Mouse (Mus musculus) midbrain, postnatal 0 days (tissue): ENCODE measurements around the gene Rala. TPM values are rescaled to one million over a fixed set of nuclear protein-coding genes. Genes with fewer than 3 reads are reported as not detected.

Experiments used
- ATAC-seq: fragments of 200-750 bp; cut with Nextera tagmentation; 2 replicates; pipeline ENCODE4 v1.8.0; 2017; ENCODE audit warnings: moderate number of reproducible peaks, mild to moderate bottlenecking, moderate TSS enrichment, moderate library complexity; ENCODE audit not compliant: low FRiP score
- DNase-seq: peaks from one replicate; pipeline ENCODE4 v3.0.0-alpha.2; 2015; ENCODE audit warnings: low spot score
- H3K27ac ChIP-seq: fragments of 300-500 bp; sonication (generic); 2 replicates; pipeline ENCODE4 v1.5.1; 2014; ENCODE audit warnings: low read depth, mild to moderate bottlenecking, low read length, mixed read lengths
- H3K27me3 ChIP-seq: fragments of 300-500 bp; sonication (generic); 2 replicates; pipeline ENCODE4 v1.6.1; 2014; ENCODE audit warnings: low read length, control low read depth, mixed read lengths; ENCODE audit not compliant: insufficient read depth
- H3K36me3 ChIP-seq: fragments of 300-500 bp; sonication (generic); 2 replicates; pipeline ENCODE4 v1.6.1; 2014; ENCODE audit warnings: low read length, control low read depth, mixed read lengths; ENCODE audit not compliant: insufficient read depth
- H3K4me1 ChIP-seq: fragments of 300-500 bp; sonication (generic); 2 replicates; pipeline ENCODE4 v1.6.1; 2014; ENCODE audit warnings: mild to moderate bottlenecking, control low read depth, antibody characterized with exemption, low read length, mixed read lengths; ENCODE audit not compliant: insufficient read depth
- H3K4me2 ChIP-seq: fragments of 300-500 bp; sonication (generic); 2 replicates; pipeline ENCODE4 v1.6.1; 2014; ENCODE audit warnings: low read depth, mild to moderate bottlenecking, low read length, mixed read lengths; ENCODE audit not compliant: poor library complexity, severe bottlenecking
- H3K4me3 ChIP-seq: fragments of 300-500 bp; sonication (generic); 2 replicates; pipeline ENCODE4 v1.5.1; 2014; ENCODE audit warnings: low read depth, mild to moderate bottlenecking, low read length, moderate library complexity
- H3K9ac ChIP-seq: fragments of 300-500 bp; sonication (generic); replicated peaks from 2 replicates; pipeline ENCODE4 v1.6.1; 2014; ENCODE audit warnings: mild to moderate bottlenecking, low read length, moderate library complexity, mixed read lengths; ENCODE audit not compliant: poor library complexity, severe bottlenecking
- H3K9me3 ChIP-seq: fragments of 300-500 bp; sonication (generic); 2 replicates; pipeline ENCODE4 v1.6.1; 2016; ENCODE audit warnings: low read length, control low read depth
- CTCF ChIP-seq: IDR thresholded peaks from 2 replicates; pipeline ENCODE4 v1.5.1; 2016; ENCODE audit warnings: antibody characterized with exemption, mild to moderate bottlenecking
- WGBS: fragments of 180-500 bp; shearing (Covaris S2); extraction: QIAGEN DNeasy Blood & Tissue Kit; methylation state at CpG from one replicate; pipeline ENCODE4 v1.1.7; 2014; 5-methylcytosine and 5-hydroxymethylcytosine counted together
- polyA plus RNA-seq: library from polyadenylated mRNA; unstranded; fragments of >200 nt; fragmentation: Nextera tagmentation; extraction: Ambion mirVana; gene quantifications from 2 replicates; pipeline ENCODE4 v1.2.1, GENCODE M21; 2015
- total RNA-seq: library from RNA; depleted of rRNA; stranded (reverse); fragments of >200 nt; gene quantifications from 2 replicates; pipeline ENCODE4 v1.2.3, GENCODE M21; 2014

Gene Rala
- total and polyA plus RNA-seq, 2 experiments from 2014 or later = 94.9 to 257 TPM

- TF ChIP-seq CTCF = no peak
- no peak overlapping the region for H3K27ac ChIP-seq
- peaks cover 4% of the 10 kb centered on the region; the same call in 1 of the 2 replicates for H3K36me3 ChIP-seq
- H3K9ac ChIP-seq = no peak overlapping the region
- H3K4me3 ChIP-seq = no peak overlapping the region
- ATAC-seq = no peak
- 90% methylated on average over 5 of the region's 5 CpGs for WGBS
- no peaks in the 10 kb centered on the region for H3K4me1 ChIP-seq
- H3K4me2 ChIP-seq = no peak overlapping the region
- no peak for DNase-seq
- no peaks in the 10 kb centered on the region for H3K27me3 ChIP-seq
- no peaks in the 10 kb centered on the region for H3K9me3 ChIP-seq
These were observed 38.6 kb upstream of the Rala start for GRCm38 (mm10) chr13:17982634-17983033.

GRCm38 (mm10) chr13:17976854-17977739, 33.1 kb upstream of the Rala start:
- no peak overlapping the region for H3K4me3 ChIP-seq
- H3K4me1 ChIP-seq = no peaks in the 10 kb centered on the region
- H3K9ac ChIP-seq = no peak overlapping the region
- TF ChIP-seq CTCF = no peak
- no peaks in the 10 kb centered on the region for H3K9me3 ChIP-seq
- no peak overlapping the region for H3K4me2 ChIP-seq
- 82% methylated on average over 8 of the region's 8 CpGs for WGBS
- no peak for ATAC-seq
- DNase-seq = no peak
- no peaks in the 10 kb centered on the region for H3K36me3 ChIP-seq
- no peaks in the 10 kb centered on the region for H3K27me3 ChIP-seq
- H3K27ac ChIP-seq = no peak overlapping the region

- 72% methylated on average over 2 of the region's 2 CpGs for WGBS
- Histone ChIP-seq H3K4me1 (no peaks in the 10 kb centered on the region), H3K9ac (no peak overlapping the region), H3K27me3 (no peaks in the 10 kb centered on the region), H3K9me3 (no peaks in the 10 kb centered on the region), H3K27ac (no peak overlapping the region), H3K36me3 (no peaks in the 10 kb centered on the region), H3K4me3 (no peak overlapping the region), H3K4me2 (no peak overlapping the region)
- TF ChIP-seq CTCF = no peak
- ATAC-seq (no peak), DNase-seq (no peak)
These were observed 31.9 kb upstream of the Rala start for GRCm38 (mm10) chr13:17975891-17976290.

- H3K27ac ChIP-seq = no peak overlapping the region
- H3K4me3 ChIP-seq = no peak overlapping the region
- no peaks in the 10 kb centered on the region for H3K4me1 ChIP-seq
- H3K27me3 ChIP-seq = no peaks in the 10 kb centered on the region
- H3K36me3 ChIP-seq = no peaks in the 10 kb centered on the region
- WGBS = 84% methylated on average over 1 of the region's 1 CpGs
- DNase-seq (no peak), ATAC-seq (no peak)
- TF ChIP-seq CTCF = no peak
- H3K9ac ChIP-seq = no peak overlapping the region
- no peaks in the 10 kb centered on the region for H3K9me3 ChIP-seq
- no peak overlapping the region for H3K4me2 ChIP-seq
These were observed 31.4 kb upstream of the Rala start for GRCm38 (mm10) chr13:17975457-17975856.

GRCm38 (mm10) chr13:17974734-17975133, 30.7 kb upstream of the Rala start:
- no peaks in the 10 kb centered on the region for H3K36me3 ChIP-seq
- H3K27me3 ChIP-seq = no peaks in the 10 kb centered on the region
- ATAC-seq (no peak), DNase-seq (no peak)
- no peaks in the 10 kb centered on the region for H3K9me3 ChIP-seq
- no peaks in the 10 kb centered on the region for H3K4me1 ChIP-seq
- no peak overlapping the region for H3K9ac ChIP-seq
- no peak overlapping the region for H3K4me2 ChIP-seq
- no peak overlapping the region for H3K27ac ChIP-seq
- TF ChIP-seq CTCF = no peak
- 95% methylated on average over 9 of the region's 9 CpGs for WGBS
- no peak overlapping the region for H3K4me3 ChIP-seq

- H3K27me3 ChIP-seq = no peaks in the 10 kb centered on the region
- DNase-seq (no peak), ATAC-seq (no peak)
- no peaks in the 10 kb centered on the region for H3K36me3 ChIP-seq
- H3K27ac ChIP-seq = no peak overlapping the region
- H3K9ac ChIP-seq = no peak overlapping the region
- no peak for TF ChIP-seq CTCF
- 87% methylated on average over 7 of the region's 7 CpGs for WGBS
- no peak overlapping the region for H3K4me3 ChIP-seq
- H3K9me3 ChIP-seq = no peaks in the 10 kb centered on the region
- H3K4me1 ChIP-seq = no peaks in the 10 kb centered on the region
- no peak overlapping the region for H3K4me2 ChIP-seq
These were observed 16.6 kb upstream of the Rala start for GRCm38 (mm10) chr13:17960613-17961012.
